Mouse (Mus musculus) embryonic facial prominence, embryonic 14.5 days (tissue): ENCODE results near the gene Rnf144a. TPM values are rescaled to one million over a fixed set of nuclear protein-coding genes. Genes with fewer than 3 reads are reported as not detected.

Experiments used
- ATAC-seq: fragments of 200-750 bp; cut with Nextera tagmentation; 2 replicates; pipeline ENCODE4 v1.8.0; 2017; ENCODE audit warnings: low read depth, moderate number of reproducible peaks, moderate TSS enrichment
- DNase-seq: peaks from one replicate; pipeline ENCODE4 v3.0.0-alpha.2; 2015; ENCODE audit warnings: low spot score
- H3K27ac ChIP-seq: fragments of 300-500 bp; sonication (generic); replicated peaks from 2 replicates; pipeline ENCODE4 v1.5.1; 2014; ENCODE audit warnings: low read depth, mild to moderate bottlenecking, low read length, moderate library complexity
- H3K27me3 ChIP-seq: fragments of 300-500 bp; sonication (generic); replicated peaks from 2 replicates; pipeline ENCODE4 v1.6.1; 2014; ENCODE audit warnings: low read length; ENCODE audit not compliant: control insufficient read depth, insufficient read depth
- H3K36me3 ChIP-seq: fragments of 300-500 bp; sonication (generic); 2 replicates; pipeline ENCODE4 v1.6.1; 2014; ENCODE audit warnings: low read length, mixed read lengths; ENCODE audit not compliant: control insufficient read depth, insufficient read depth
- H3K4me1 ChIP-seq: fragments of 300-500 bp; sonication (generic); 2 replicates; pipeline ENCODE4 v1.6.1; 2014; ENCODE audit warnings: antibody characterized with exemption, low read length; ENCODE audit not compliant: control insufficient read depth, insufficient read depth
- H3K4me2 ChIP-seq: fragments of 300-500 bp; sonication (generic); 2 replicates; pipeline ENCODE4 v1.6.1; 2014; ENCODE audit warnings: low read depth, mild to moderate bottlenecking, low read length, moderate library complexity, mixed read lengths
- H3K4me3 ChIP-seq: fragments of 300-500 bp; sonication (generic); 2 replicates; pipeline ENCODE4 v1.5.1; 2014; ENCODE audit warnings: low read depth, mild to moderate bottlenecking, low read length
- H3K9ac ChIP-seq: fragments of 300-500 bp; sonication (generic); 2 replicates; pipeline ENCODE4 v1.6.1; 2014; ENCODE audit warnings: low read depth, mild to moderate bottlenecking, low read length, moderate library complexity, mixed read lengths
- H3K9me3 ChIP-seq: fragments of 300-500 bp; sonication (generic); 2 replicates; pipeline ENCODE4 v1.6.1; 2016; ENCODE audit warnings: low read length; ENCODE audit not compliant: control insufficient read depth
- WGBS: fragments of 180-500 bp; shearing (Covaris S2); extraction: QIAGEN DNeasy Blood & Tissue Kit; methylation state at CpG from one replicate; pipeline ENCODE4 v1.1.7; 2014; 5-methylcytosine and 5-hydroxymethylcytosine counted together
- polyA plus RNA-seq: library from polyadenylated mRNA; unstranded; fragments of >200 nt; fragmentation: Nextera tagmentation; extraction: Ambion mirVana; gene quantifications from 2 replicates; pipeline ENCODE4 v1.2.1, GENCODE M21; 2014

Rnf144a gene
- polyA plus RNA-seq, 1 experiment from 2014 or later, result 24.8 TPM

GRCm38 (mm10) chr12:26401696-26402470 is 13.2 kb downstream of the Rnf144a start:
- WGBS, result 63% methylated on average over 10 of the region's 10 CpGs
- H3K27me3 ChIP-seq, result no peaks in the 10 kb centered on the region
- H3K4me3 ChIP-seq, result no peak overlapping the region
- 0 out of 2 replicates have a peak, but pooled peaks cover 12% of the 10 kb centered on the region for H3K36me3 ChIP-seq
- no peaks in the 10 kb centered on the region for H3K9me3 ChIP-seq
- H3K4me1 ChIP-seq, result peaks cover 37% of the 10 kb centered on the region
- no peak overlapping the region for H3K9ac ChIP-seq
- no peak for ATAC-seq
- DNase-seq, result no peak
- H3K4me2 ChIP-seq, result no peak overlapping the region
- peak overlapping the region; percentile 28; the same call in 1 of the 2 replicates for H3K27ac ChIP-seq

GRCm38 (mm10) chr12:26401254-26401653 is 13.8 kb downstream of the Rnf144a start:
- Histone ChIP-seq H3K4me2 (no peak overlapping the region), H3K4me3 (no peak overlapping the region), H3K27me3 (no peaks in the 10 kb centered on the region), H3K36me3 (0 out of 2 replicates have a peak, but pooled peaks cover 12% of the 10 kb centered on the region), H3K4me1 (peaks cover 35% of the 10 kb centered on the region), H3K9ac (no peak overlapping the region), H3K9me3 (no peaks in the 10 kb centered on the region), H3K27ac (peak overlapping the region; percentile 3; the same call in 1 of the 2 replicates)
- 72% methylated on average over 1 of the region's 1 CpGs for WGBS
- ATAC-seq, result no peak
- no peak for DNase-seq

- 95% methylated on average over 1 of the region's 1 CpGs for WGBS
- H3K4me1 ChIP-seq, result peaks cover 36% of the 10 kb centered on the region
- H3K4me3 ChIP-seq, result no peak overlapping the region
- no peaks in the 10 kb centered on the region for H3K9me3 ChIP-seq
- no peak for ATAC-seq
- no peak overlapping the region for H3K27ac ChIP-seq
- no peak for DNase-seq
- no peak overlapping the region for H3K4me2 ChIP-seq
- no peak overlapping the region for H3K9ac ChIP-seq
- no peaks in the 10 kb centered on the region for H3K27me3 ChIP-seq
- 0 out of 2 replicates have a peak, but pooled peaks cover 12% of the 10 kb centered on the region for H3K36me3 ChIP-seq
These were observed 14.3 kb downstream of the Rnf144a start for GRCm38 (mm10) chr12:26400762-26401161.

- H3K27ac ChIP-seq, result no peak overlapping the region
- no peak overlapping the region for H3K4me3 ChIP-seq
- H3K9ac ChIP-seq, result no peak overlapping the region
- WGBS, result 72% methylated on average over 6 of the region's 6 CpGs
- peaks cover 40% of the 10 kb centered on the region for H3K4me1 ChIP-seq
- no peaks in the 10 kb centered on the region for H3K9me3 ChIP-seq
- no peak overlapping the region for H3K4me2 ChIP-seq
- no peak for DNase-seq
- ATAC-seq, result no peak
- 0 out of 2 replicates have a peak, but pooled peaks cover 9% of the 10 kb centered on the region for H3K36me3 ChIP-seq
- no peaks in the 10 kb centered on the region for H3K27me3 ChIP-seq
These were observed 15.7 kb downstream of the Rnf144a start for GRCm38 (mm10) chr12:26399391-26399790.

GRCm38 (mm10) chr12:26398597-26398996 is 16.5 kb downstream of the Rnf144a start:
- H3K4me1 ChIP-seq, result peaks cover 44% of the 10 kb centered on the region
- no peak overlapping the region for H3K27ac ChIP-seq
- H3K4me2 ChIP-seq, result no peak overlapping the region
- H3K9ac ChIP-seq, result no peak overlapping the region
- 39% methylated on average over 2 of the region's 2 CpGs for WGBS
- 0 out of 2 replicates have a peak, but pooled peaks cover 6% of the 10 kb centered on the region for H3K36me3 ChIP-seq
- no peaks in the 10 kb centered on the region for H3K9me3 ChIP-seq
- DNase-seq (no peak), ATAC-seq (no peak)
- no peaks in the 10 kb centered on the region for H3K27me3 ChIP-seq
- H3K4me3 ChIP-seq, result no peak overlapping the region

GRCm38 (mm10) chr12:26394485-26395470 is 20.3 kb downstream of the Rnf144a start:
- H3K27ac ChIP-seq, result peak overlapping the region; percentile 81

GRCm38 (mm10) chr12:26393291-26393690 is 21.8 kb downstream of the Rnf144a start:
- no peaks in the 10 kb centered on the region for H3K9me3 ChIP-seq
- no peak for DNase-seq
- H3K27ac ChIP-seq, result no peak overlapping the region
- H3K4me3 ChIP-seq, result no peak overlapping the region
- H3K27me3 ChIP-seq, result no peaks in the 10 kb centered on the region
- H3K36me3 ChIP-seq, result peaks cover 11% of the 10 kb centered on the region
- peaks cover 25% of the 10 kb centered on the region for H3K4me1 ChIP-seq
- ATAC-seq, result no peak
- WGBS, result 66% methylated on average over 5 of the region's 5 CpGs
- H3K9ac ChIP-seq, result no peak overlapping the region
- no peak overlapping the region for H3K4me2 ChIP-seq

More at GRCm38 (mm10) chr12:26394485-26395470, 20.3 kb downstream of the Rnf144a start:
- ATAC-seq (peak; percentile 89), DNase-seq (peak; percentile 51)
- H3K4me2 ChIP-seq, result peak overlapping the region; percentile 19
- WGBS, result 39% methylated on average over 13 of the region's 13 CpGs
- no peaks in the 10 kb centered on the region for H3K9me3 ChIP-seq
- no peaks in the 10 kb centered on the region for H3K27me3 ChIP-seq
- H3K9ac ChIP-seq, result 0 out of 2 replicates have a peak overlapping the region, but pooled peaks have one; percentile 10
- H3K4me3 ChIP-seq, result no peak overlapping the region
- H3K4me1 ChIP-seq, result peaks cover 25% of the 10 kb centered on the region
- no peaks in the 10 kb centered on the region for H3K36me3 ChIP-seq

- H3K9me3 ChIP-seq, result no peaks in the 10 kb centered on the region
- no peak overlapping the region for H3K27ac ChIP-seq
- no peak overlapping the region for H3K4me3 ChIP-seq
- no peak overlapping the region for H3K4me2 ChIP-seq
- ATAC-seq (no peak), DNase-seq (no peak)
- H3K27me3 ChIP-seq, result no peaks in the 10 kb centered on the region
- no peak overlapping the region for H3K9ac ChIP-seq
- WGBS, result 68% methylated on average over 1 of the region's 1 CpGs
- H3K36me3 ChIP-seq, result peaks cover 27% of the 10 kb centered on the region
- peaks cover 36% of the 10 kb centered on the region for H3K4me1 ChIP-seq
These were observed 23.9 kb downstream of the Rnf144a start for GRCm38 (mm10) chr12:26391162-26391561.
